Mouse (Mus musculus): Measurements from ENCODE around the gene Ctu2. TPM values are rescaled to one million over a fixed set of nuclear protein-coding genes. Genes with fewer than 3 reads are reported as not detected.

Ctu2 gene
- polyA plus RNA-seq, 1 experiment from 2014 or later, result 33.0 TPM

GRCm38 (mm10) chr8:122462510-122462909 is 13.4 kb upstream of the Ctu2 start:
- WGBS, result 56% methylated on average over 8 of the region's 8 CpGs
- Histone ChIP-seq H3K27ac (replicated peaks in 1 of 2; ENCODE audit: control insufficient read depth in 1 of 2, insufficient read depth in 1 of 2, low read depth in 2 of 2, low read length in 2 of 2) (no peak overlapping the region), H3K27me3 (ENCODE audit: control insufficient read depth, insufficient read depth, low read length) (peaks cover 19% of the 10 kb centered on the region), H3K36me3 (ENCODE audit: control insufficient read depth, insufficient read depth, low read length) (peaks cover 24% of the 10 kb centered on the region), H3K9ac (ENCODE audit: low read length) (no peak overlapping the region), H3K9me3 (ENCODE audit: control insufficient read depth, low read length) (no peaks in the 10 kb centered on the region), H3K4me2 (ENCODE audit: low read length) (no peak overlapping the region), H3K4me3 (ENCODE audit: control insufficient read depth in 1 of 2, insufficient read depth in 1 of 2, low read depth in 1 of 2, low read length in 2 of 2) (no peak overlapping the region), H3K4me1 (ENCODE audit: control insufficient read depth in 2 of 2, insufficient read depth in 2 of 2, low read length in 2 of 2) (peaks cover 32 to 33% of the 10 kb centered on the region in 2 experiments)
- no peak for ATAC-seq (ENCODE audit: insufficient number of reproducible peaks, insufficient read depth, low FRiP score, low read depth)

GRCm38 (mm10) chr8:122463651-122464640 is 12.0 kb upstream of the Ctu2 start:
- no peak overlapping the region for H3K9ac ChIP-seq (ENCODE audit: low read length)
- no peak overlapping the region for H3K27ac ChIP-seq (replicated peaks in 1 of 2; ENCODE audit: control insufficient read depth in 1 of 2, insufficient read depth in 1 of 2, low read depth in 2 of 2, low read length in 2 of 2)
- H3K4me1 ChIP-seq (ENCODE audit: control insufficient read depth in 2 of 2, insufficient read depth in 2 of 2, low read length in 2 of 2), result peaks cover 29 to 33% of the 10 kb centered on the region in 2 experiments
- no peak overlapping the region for H3K4me3 ChIP-seq (ENCODE audit: control insufficient read depth in 1 of 2, insufficient read depth in 1 of 2, low read depth in 1 of 2, low read length in 2 of 2)
- WGBS, result 41% methylated on average over 12 of the region's 12 CpGs
- ATAC-seq (ENCODE audit: insufficient number of reproducible peaks, insufficient read depth, low FRiP score, low read depth), result no peak
- peaks cover 13% of the 10 kb centered on the region for H3K27me3 ChIP-seq (ENCODE audit: control insufficient read depth, insufficient read depth, low read length)
- H3K36me3 ChIP-seq (ENCODE audit: control insufficient read depth, insufficient read depth, low read length), result peaks cover 37% of the 10 kb centered on the region
- no peak overlapping the region for H3K4me2 ChIP-seq (ENCODE audit: low read length)
- H3K9me3 ChIP-seq (ENCODE audit: control insufficient read depth, low read length), result no peaks in the 10 kb centered on the region

- Histone ChIP-seq H3K27me3 (ENCODE audit: control insufficient read depth, insufficient read depth, low read length) (peaks cover 8% of the 10 kb centered on the region), H3K4me2 (ENCODE audit: low read length) (no peak overlapping the region), H3K9ac (ENCODE audit: low read length) (no peak overlapping the region), H3K4me3 (ENCODE audit: control insufficient read depth in 1 of 2, insufficient read depth in 1 of 2, low read depth in 1 of 2, low read length in 2 of 2) (no peak overlapping the region), H3K27ac (replicated peaks in 1 of 2; ENCODE audit: control insufficient read depth in 1 of 2, insufficient read depth in 1 of 2, low read depth in 2 of 2, low read length in 2 of 2) (no peak overlapping the region), H3K36me3 (ENCODE audit: control insufficient read depth, insufficient read depth, low read length) (peaks cover 47% of the 10 kb centered on the region), H3K9me3 (ENCODE audit: control insufficient read depth, low read length) (no peaks in the 10 kb centered on the region), H3K4me1 (ENCODE audit: control insufficient read depth in 2 of 2, insufficient read depth in 2 of 2, low read length in 2 of 2) (peaks cover 25 to 28% of the 10 kb centered on the region in 2 experiments; a peak in 3 of 4 replicates)
- ATAC-seq (ENCODE audit: insufficient number of reproducible peaks, insufficient read depth, low FRiP score, low read depth), result no peak
- WGBS, result 70% methylated on average over 7 of the region's 7 CpGs
These were observed 11.0 kb upstream of the Ctu2 start for GRCm38 (mm10) chr8:122464985-122465384.

- Histone ChIP-seq H3K27me3 (ENCODE audit: control insufficient read depth, insufficient read depth, low read length) (no peaks in the 10 kb centered on the region), H3K4me2 (ENCODE audit: low read length) (no peak overlapping the region), H3K36me3 (ENCODE audit: control insufficient read depth, insufficient read depth, low read length) (peaks cover 70% of the 10 kb centered on the region), H3K4me1 (ENCODE audit: control insufficient read depth in 2 of 2, insufficient read depth in 2 of 2, low read length in 2 of 2) (peaks cover 8 to 11% of the 10 kb centered on the region in 2 experiments; a peak in 2 of 4 replicates), H3K4me3 (ENCODE audit: control insufficient read depth in 1 of 2, insufficient read depth in 1 of 2, low read depth in 1 of 2, low read length in 2 of 2) (no peak overlapping the region), H3K9me3 (ENCODE audit: control insufficient read depth, low read length) (no peaks in the 10 kb centered on the region), H3K9ac (ENCODE audit: low read length) (no peak overlapping the region), H3K27ac (replicated peaks in 1 of 2; ENCODE audit: control insufficient read depth in 1 of 2, insufficient read depth in 1 of 2, low read depth in 2 of 2, low read length in 2 of 2) (no peak overlapping the region)
- no peak for ATAC-seq (ENCODE audit: insufficient number of reproducible peaks, insufficient read depth, low FRiP score, low read depth)
- WGBS, result 93% methylated on average over 13 of the region's 13 CpGs
These were observed 8.1 kb upstream of the Ctu2 start for GRCm38 (mm10) chr8:122467816-122468215.

GRCm38 (mm10) chr8:122469407-122469806 is 6.5 kb upstream of the Ctu2 start:
- no peaks in the 10 kb centered on the region for H3K27me3 ChIP-seq (ENCODE audit: control insufficient read depth, insufficient read depth, low read length)
- peaks cover 82% of the 10 kb centered on the region for H3K36me3 ChIP-seq (ENCODE audit: control insufficient read depth, insufficient read depth, low read length)
- 64% methylated on average over 6 of the region's 6 CpGs for WGBS
- no peak overlapping the region for H3K27ac ChIP-seq (replicated peaks in 1 of 2; ENCODE audit: control insufficient read depth in 1 of 2, insufficient read depth in 1 of 2, low read depth in 2 of 2, low read length in 2 of 2)
- no peak overlapping the region for H3K4me2 ChIP-seq (ENCODE audit: low read length)
- H3K4me1 ChIP-seq (ENCODE audit: control insufficient read depth in 2 of 2, insufficient read depth in 2 of 2, low read length in 2 of 2), result peaks cover 0 to 6% of the 10 kb centered on the region in 2 experiments; a peak in 2 of 4 replicates
- ATAC-seq (ENCODE audit: insufficient number of reproducible peaks, insufficient read depth, low FRiP score, low read depth), result no peak
- H3K9me3 ChIP-seq (ENCODE audit: control insufficient read depth, low read length), result no peaks in the 10 kb centered on the region
- no peak overlapping the region for H3K9ac ChIP-seq (ENCODE audit: low read length)
- no peak overlapping the region for H3K4me3 ChIP-seq (ENCODE audit: control insufficient read depth in 1 of 2, insufficient read depth in 1 of 2, low read depth in 1 of 2, low read length in 2 of 2)

GRCm38 (mm10) chr8:122469965-122470364 is 6.0 kb upstream of the Ctu2 start:
- Histone ChIP-seq H3K27me3 (ENCODE audit: control insufficient read depth, insufficient read depth, low read length) (no peaks in the 10 kb centered on the region), H3K4me3 (ENCODE audit: control insufficient read depth in 1 of 2, insufficient read depth in 1 of 2, low read depth in 1 of 2, low read length in 2 of 2) (no peak overlapping the region), H3K27ac (replicated peaks in 1 of 2; ENCODE audit: control insufficient read depth in 1 of 2, insufficient read depth in 1 of 2, low read depth in 2 of 2, low read length in 2 of 2) (no peak overlapping the region), H3K4me2 (ENCODE audit: low read length) (no peak overlapping the region), H3K9me3 (ENCODE audit: control insufficient read depth, low read length) (no peaks in the 10 kb centered on the region), H3K4me1 (ENCODE audit: control insufficient read depth in 2 of 2, insufficient read depth in 2 of 2, low read length in 2 of 2) (peaks cover 0 to 12% of the 10 kb centered on the region in 2 experiments; a peak in 2 of 4 replicates), H3K9ac (ENCODE audit: low read length) (no peak overlapping the region), H3K36me3 (ENCODE audit: control insufficient read depth, insufficient read depth, low read length) (peaks cover 82% of the 10 kb centered on the region)
- 89% methylated on average over 10 of the region's 10 CpGs for WGBS
- ATAC-seq (ENCODE audit: insufficient number of reproducible peaks, insufficient read depth, low FRiP score, low read depth), result no peak

GRCm38 (mm10) chr8:122470691-122471090 is 5.3 kb upstream of the Ctu2 start:
- no peak overlapping the region for H3K27ac ChIP-seq (replicated peaks in 1 of 2; ENCODE audit: control insufficient read depth in 1 of 2, insufficient read depth in 1 of 2, low read depth in 2 of 2, low read length in 2 of 2)
- H3K9me3 ChIP-seq (ENCODE audit: control insufficient read depth, low read length), result no peaks in the 10 kb centered on the region
- H3K9ac ChIP-seq (ENCODE audit: low read length), result no peak overlapping the region
- H3K4me2 ChIP-seq (ENCODE audit: low read length), result no peak overlapping the region
- no peak overlapping the region for H3K4me3 ChIP-seq (ENCODE audit: control insufficient read depth in 1 of 2, insufficient read depth in 1 of 2, low read depth in 1 of 2, low read length in 2 of 2)
- H3K4me1 ChIP-seq (ENCODE audit: control insufficient read depth in 2 of 2, insufficient read depth in 2 of 2, low read length in 2 of 2), result peaks cover 0 to 14% of the 10 kb centered on the region in 2 experiments; a peak in 2 of 4 replicates
- no peak for ATAC-seq (ENCODE audit: insufficient number of reproducible peaks, insufficient read depth, low FRiP score, low read depth)
- H3K27me3 ChIP-seq (ENCODE audit: control insufficient read depth, insufficient read depth, low read length), result no peaks in the 10 kb centered on the region
- 79% methylated on average over 5 of the region's 5 CpGs for whole genome bisulfite sequencing
- H3K36me3 ChIP-seq (ENCODE audit: control insufficient read depth, insufficient read depth, low read length), result peaks cover 76% of the 10 kb centered on the region
